Mouse (Mus musculus) spleen, adult 12 weeks (tissue): Measurements from ENCODE around the gene Dtx3l.
"Not testable (repeated sequence)": the region's sequence is repeated elsewhere in the genome, so short reads cannot be mapped to it uniquely, and the experiment has no call there.

Source experiments
- DNase-seq: peaks from one replicate; pipeline ENCODE4 v3.0.0; 2022; ENCODE audit warnings: low spot score

Gene Dtx3l

GRCm38 (mm10) chr16:35938211-35939151, at the start of gene Dtx3l, which contains the start of gene Parp9:
Gene Dtx3l, minus strand, starts transcription at chr16:35939151.
Gene Parp9, plus strand, starts transcription at chr16:35938470.
- DNase-seq: peak; percentile 70

DNA sequence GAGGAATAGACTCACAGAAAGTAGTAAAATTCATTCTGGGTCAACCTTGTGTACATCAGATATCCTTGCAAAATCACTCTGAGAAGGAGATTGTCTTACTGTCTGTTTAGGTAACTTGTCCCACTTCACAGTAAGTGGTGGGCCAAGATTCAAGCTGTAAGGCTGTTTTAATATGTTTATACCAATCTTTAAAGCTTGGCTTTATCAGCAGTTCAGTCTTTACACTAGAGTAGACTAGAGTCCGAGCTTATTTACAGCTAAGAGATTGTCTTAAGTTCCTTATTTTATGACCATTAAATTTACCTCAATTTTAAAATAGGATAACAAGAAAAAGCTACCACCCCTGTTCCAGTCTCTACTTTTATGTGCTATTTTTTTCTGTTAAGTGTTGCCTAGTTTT, 49.0 kb upstream of the Dtx3l start:
- no peak for DNase-seq

DNA sequence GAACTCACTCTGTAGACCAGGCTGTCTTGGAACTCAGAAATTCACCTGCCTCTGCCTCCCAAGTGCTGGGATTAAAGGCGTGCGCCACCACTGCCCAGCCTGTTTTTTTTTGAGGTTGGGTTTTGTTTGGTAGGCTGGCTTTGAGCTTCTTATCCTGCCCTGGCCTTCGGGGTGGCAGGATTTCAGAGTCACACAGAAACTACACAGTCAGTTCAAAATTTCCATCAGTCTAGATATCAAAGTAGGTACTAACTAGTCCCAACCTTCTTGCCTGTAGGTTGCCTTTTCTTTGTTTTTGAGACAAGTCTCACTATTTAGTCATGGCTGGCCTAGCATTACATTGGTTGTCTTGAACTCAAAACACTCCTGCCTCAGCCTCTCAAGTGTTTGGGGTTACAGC, 45.5 kb upstream of the Dtx3l start:
- DNase-seq: no peak

- DNase-seq: peak; percentile 61
Observed at GRCm38 (mm10) chr16:35983517-35984101, 44.7 kb upstream of the Dtx3l start.

DNA sequence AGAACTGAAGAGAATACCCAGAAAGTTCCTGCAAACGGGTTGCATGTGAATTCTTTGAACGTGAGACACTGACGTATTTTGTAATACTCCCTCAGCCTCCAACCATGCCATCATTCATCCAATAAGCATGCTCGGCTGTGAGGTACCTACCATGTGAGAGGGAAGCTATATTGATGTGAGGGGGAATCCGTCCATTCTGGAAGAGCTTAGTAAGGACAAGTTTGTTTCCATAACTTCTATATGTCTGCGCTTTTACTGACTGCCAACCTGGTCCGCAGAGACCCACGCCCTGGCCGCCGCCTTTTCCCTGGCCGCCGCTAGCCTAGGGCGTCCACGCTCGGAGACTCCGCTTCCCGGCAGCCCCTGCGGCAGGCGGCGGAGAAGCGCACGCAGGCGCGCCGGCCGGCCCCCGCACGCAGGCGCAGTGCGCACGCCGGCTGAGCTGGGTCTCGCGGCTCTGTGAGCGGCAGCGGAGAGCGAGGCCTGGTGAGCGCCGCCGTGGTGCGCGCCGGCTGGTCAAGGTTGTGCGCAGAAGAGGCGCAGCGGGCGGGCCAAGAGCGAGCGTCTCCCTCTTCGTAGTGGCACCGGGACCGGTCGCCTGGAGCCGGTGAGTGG, 44.1 kb upstream of the Dtx3l start:
- DNase-seq: peak; percentile 94

GRCm38 (mm10) chr16:35982506-35982901, 43.6 kb upstream of the Dtx3l start:
- no peak for DNase-seq

DNA sequence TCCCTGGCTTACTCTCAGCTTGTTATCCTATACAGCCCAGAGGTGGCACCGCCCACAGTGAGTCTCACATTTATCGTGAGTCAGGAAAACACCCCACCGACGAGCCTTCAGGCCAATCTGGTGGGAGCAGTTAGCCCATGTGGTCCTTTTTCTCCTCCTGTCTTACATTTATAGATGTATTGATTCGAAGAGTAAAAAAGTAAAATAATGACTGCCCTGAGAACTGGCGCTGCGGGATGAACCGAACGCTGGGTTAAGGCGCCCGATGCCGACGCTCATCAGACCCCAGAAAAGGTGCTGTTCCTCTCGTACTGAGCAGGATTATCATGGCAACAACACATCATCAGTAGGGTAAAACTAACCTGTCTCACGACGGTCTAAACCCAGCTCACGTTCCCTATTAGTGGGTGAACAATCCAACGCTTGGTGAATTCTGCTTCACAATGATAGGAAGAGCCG, 42.4 kb upstream of the Dtx3l start:
- peak; percentile 100 for DNase-seq

DNA sequence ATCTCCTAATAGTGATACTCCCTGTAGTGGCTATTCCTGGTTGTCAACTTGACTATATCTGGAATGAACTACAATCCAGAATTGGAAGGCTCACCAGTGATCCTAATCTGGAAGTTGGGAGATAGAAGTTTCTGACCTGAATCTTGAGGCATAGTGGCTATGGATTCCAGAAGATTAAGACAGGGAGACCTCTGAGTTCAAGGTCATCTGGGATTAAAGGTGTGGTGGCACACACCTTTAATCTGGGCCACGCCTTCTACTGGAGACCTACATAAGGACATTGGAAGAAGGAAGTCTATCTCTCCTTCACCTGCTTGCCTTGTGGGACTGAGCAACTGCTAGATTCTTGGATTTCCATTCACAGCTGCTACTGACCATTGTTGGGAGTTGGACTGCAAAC, 39.5 kb upstream of the Dtx3l start, which contains the start of gene Kpna1:
Kpna1 (plus strand) TSS at position 301 of the 400 bp plus-strand sequence.
- DNase-seq: not testable (repeated sequence)

DNA sequence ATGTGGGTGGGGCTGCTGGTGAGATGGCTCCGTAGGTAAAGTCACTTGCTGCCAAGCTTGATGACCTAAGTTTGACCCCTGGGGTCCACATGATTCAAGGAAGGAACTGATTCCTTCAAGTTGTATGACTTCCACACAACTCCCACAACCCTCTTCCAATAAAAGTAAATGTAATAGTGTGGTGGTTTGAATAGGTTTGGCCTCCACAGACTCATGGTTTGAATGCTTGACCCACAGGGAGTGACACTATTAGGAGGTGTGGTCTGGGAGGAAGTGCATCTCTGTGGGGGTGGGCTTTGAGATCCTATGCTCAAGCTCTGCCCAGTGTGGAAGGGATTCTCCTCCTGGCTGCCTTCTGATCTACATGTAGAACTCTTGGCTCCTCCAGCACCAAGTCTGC, 35.1 kb upstream of the Dtx3l start:
- no peak for DNase-seq

DNA sequence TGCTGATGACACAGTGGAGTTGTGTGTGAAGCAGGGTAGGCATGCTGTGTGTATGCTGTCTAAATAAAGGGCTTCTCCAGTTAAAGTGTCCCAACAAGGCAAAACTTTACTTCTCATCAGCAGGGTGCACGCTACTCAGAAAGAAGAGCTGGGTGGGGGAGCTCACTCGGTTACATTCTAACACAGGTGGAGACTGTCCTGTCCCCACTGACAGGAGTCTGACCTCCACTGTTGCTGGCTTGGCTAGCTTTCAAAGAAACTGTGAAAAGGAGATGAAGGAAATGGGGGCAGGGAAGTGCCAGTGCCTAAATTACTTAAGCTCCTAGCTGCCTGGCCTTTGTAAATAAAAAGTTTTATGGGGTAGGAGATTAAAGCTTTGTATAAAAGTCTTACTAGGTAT, 29.2 kb upstream of the Dtx3l start:
- no peak for DNase-seq

GRCm38 (mm10) chr16:35967319-35967718, 28.4 kb upstream of the Dtx3l start:
- DNase-seq: no peak

DNA sequence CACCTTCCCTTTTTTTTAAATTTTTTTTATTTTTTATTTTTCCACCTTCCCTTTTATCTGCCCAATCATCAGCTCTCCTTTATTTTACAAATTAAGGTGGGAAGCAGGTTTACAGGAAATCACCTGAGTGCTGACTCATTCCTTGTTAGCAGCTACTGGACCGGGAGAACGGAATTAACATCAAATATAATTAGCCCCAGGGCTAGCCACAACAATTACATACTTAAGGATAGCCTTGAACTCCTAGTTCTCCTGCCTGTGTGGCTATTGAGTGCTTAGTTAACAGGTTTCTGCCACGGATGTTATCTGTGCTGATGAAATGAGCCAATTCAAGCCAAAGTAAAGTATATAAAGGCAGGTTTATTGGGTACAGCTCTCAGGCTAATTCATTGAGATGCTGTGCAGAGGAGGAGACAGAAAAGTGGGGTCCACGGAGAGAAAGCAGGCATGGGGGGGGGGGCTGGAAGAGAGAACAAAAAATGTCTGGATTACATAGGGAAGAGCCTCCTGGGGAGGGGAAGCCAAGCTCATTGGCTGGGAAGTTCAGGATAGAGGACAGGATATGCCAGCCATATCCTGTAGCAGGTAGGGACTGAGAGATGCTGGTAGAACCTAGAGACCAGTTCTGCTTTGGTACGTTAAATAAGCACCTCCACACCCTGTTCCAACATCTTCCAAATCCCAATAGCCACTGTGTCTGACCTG, 27.6 kb upstream of the Dtx3l start:
- no peak for DNase-seq

GRCm38 (mm10) chr16:35965991-35966390, 27.0 kb upstream of the Dtx3l start:
- not testable (repeated sequence) for DNase-seq

- no peak for DNase-seq
Observed at GRCm38 (mm10) chr16:35952628-35953130, 13.7 kb upstream of the Dtx3l start.

- no peak for DNase-seq
Observed at GRCm38 (mm10) chr16:35951216-35951615, 12.3 kb upstream of the Dtx3l start.

GRCm38 (mm10) chr16:35949264-35949663, 10.3 kb upstream of the Dtx3l start:
- DNase-seq: no peak

GRCm38 (mm10) chr16:35941382-35941781, 2.4 kb upstream of the Dtx3l start:
- DNase-seq: peak; percentile 35

DNA sequence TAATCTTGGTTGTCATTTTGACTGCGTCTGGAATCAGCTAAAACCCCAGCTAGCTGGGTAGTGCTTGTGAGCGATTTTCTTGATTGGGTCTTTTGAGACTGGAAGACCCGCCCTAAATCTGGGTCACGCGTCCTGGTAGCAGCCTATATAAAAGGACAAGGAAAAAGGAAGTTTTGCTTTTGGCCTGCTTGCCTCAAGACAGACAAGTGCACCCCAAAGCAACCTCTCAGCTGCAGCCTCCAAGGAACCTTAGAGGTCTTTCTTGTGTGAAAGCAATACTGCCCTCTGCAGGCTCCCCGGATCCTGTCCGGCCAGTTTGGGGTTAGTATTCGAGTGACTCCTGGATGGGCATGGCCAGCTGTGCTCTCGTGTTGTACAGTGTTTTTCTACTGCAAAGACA, 739 bp upstream of the Dtx3l start:
- DNase-seq: peak; percentile 80

DNA sequence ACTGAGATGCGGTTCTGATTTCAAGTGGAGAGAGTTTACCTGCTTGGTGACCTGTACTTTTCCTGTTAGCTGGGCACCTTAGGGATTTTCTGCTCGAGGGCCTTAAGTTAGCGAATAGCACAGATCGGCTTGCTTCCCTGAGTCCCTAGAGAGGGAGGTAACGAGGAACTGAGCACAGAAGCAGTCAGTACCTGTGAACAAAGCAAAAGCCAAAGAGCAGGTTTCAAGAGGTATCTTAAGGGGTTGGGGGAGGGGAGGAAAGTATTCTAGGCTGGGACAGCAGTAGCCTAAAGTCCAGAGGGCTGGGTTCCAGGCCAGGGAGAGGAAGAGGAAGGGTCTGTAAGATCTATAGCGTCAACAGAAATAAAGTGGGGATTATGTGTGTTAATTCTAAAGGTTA, 310 bp upstream of the Dtx3l start:
- DNase-seq: no peak

- no peak for DNase-seq
Observed at GRCm38 (mm10) chr16:35933181-35933580, 5.8 kb downstream of the Dtx3l start.

GRCm38 (mm10) chr16:35932179-35933055, 6.5 kb downstream of the Dtx3l start:
- no peak for DNase-seq
